ENCODE assay signal across 8 mouse cellular contexts in the genomic region with DNA sequence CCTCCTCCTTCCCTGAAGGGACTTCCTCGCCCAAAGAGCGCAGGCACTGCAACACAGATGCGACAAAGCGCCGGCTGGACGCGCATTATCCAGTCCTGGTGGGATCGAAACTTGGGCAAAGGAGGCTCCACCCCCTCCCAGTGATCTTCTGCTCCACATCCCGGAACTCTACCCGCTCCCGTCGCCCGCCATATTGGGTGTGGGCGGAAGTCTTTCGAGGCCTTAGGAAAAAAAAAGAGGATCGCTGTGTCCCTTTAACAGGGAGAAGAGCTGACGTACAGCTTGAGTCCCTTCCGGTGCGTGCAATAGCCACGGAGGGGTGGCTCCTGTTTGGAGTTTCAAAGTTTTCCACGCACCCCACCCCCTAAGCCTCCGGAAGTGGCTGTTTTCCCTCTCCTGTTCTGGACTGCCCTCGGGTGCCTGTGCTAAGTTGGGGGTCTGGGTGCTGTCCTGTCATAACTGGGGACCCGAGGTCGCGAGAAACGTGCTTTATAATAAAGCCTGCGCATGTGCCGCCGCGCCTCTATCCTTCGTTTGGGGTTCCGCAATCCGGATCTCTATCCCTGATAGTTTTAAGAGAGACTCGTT. TPM values are rescaled to one million over a fixed set of nuclear protein-coding genes. Genes with fewer than 3 reads are reported as not detected.
DNase-seq lines count a peak whose midpoint lies in the region; ATAC-seq and TF ChIP-seq lines count a peak whose summit lies in the region.

No protein-coding gene starts in this region.

- H3K4me1 ChIP-seq in cortical plate, adult 2 months (ENCODE audit: control insufficient read depth, insufficient read depth, low read length), result peaks cover 2% of the 10 kb centered on the region; the same call in 1 of the 2 replicates

- peak; percentile 69 for TF ChIP-seq POLR2A in cortical plate, adult 2 months (IDR thresholded peaks at IDR 0.05; ENCODE audit: extremely low read depth, insufficient read depth, low read length)

- ATAC-seq in activated CD4-positive, CD25-positive, alpha-beta regulatory T cell, adult 4 months, result peak; percentile 46
- peak; percentile 60 for ATAC-seq in inflammation-experienced regulatory T-cells, adult 6 months
- peak; percentile 71 for ATAC-seq in megakaryocyte-erythroid progenitor cell, adult 5-6 weeks (replicated peaks; ENCODE audit: low FRiP score, low TSS enrichment, poor library complexity, severe bottlenecking)

- peak overlapping the region; percentile 76 for H3K27ac ChIP-seq in cortical plate, adult 2 months (ENCODE audit: insufficient read depth, low read length)

- intact Hi-C loops in left cerebral cortex, postnatal 10 days (cut with DNase I), result no loop called here

- H3K4me3 ChIP-seq in cortical plate, adult 2 months (ENCODE audit: insufficient read depth, low read length), result peak overlapping the region; percentile 66

- no peak for TF ChIP-seq CTCF in cortical plate, adult 2 months (IDR thresholded peaks at IDR 0.05; ENCODE audit: extremely low read depth, insufficient read depth, low read length)

- DNase-seq in gastrocnemius, adult 8-10 months (ENCODE audit: low spot score in 2 of 2), result peak; percentile 92 to 93
- peak; percentile 93 to 95 for DNase-seq in left cerebral cortex, postnatal 10 days (ENCODE audit: extremely low spot score in 1 of 2, low spot score in 2 of 2)
- DNase-seq in right cerebral cortex, postnatal 25 days, result peak; percentile 92
- peak; percentile 91 to 92 for DNase-seq in urinary bladder, postnatal 4 days (ENCODE audit: low spot score in 2 of 2)

RNA-seq across cellular contexts. Expression of gene Gpr137, which starts 9.2 kb away (rescaled TPM):
- polyA plus RNA-seq in activated CD4-positive, CD25-positive, alpha-beta regulatory T cell, adult 4 months (2017; shearing (Covaris generic)), result 10 to 100 TPM in 1 of 2 experiments, 1 to 10 TPM in 1; 9.8 to 11.5 TPM
- 117 and 121 TPM in 2 replicates for polyA plus RNA-seq in cortical plate, adult 2 months (2012; rRNA removed)
- total RNA-seq in gastrocnemius, adult 8-10 months (2022), result 10 to 100 TPM in 2 of 4 experiments, 1 to 10 TPM in 2; 9.1 to 10.9 (median 10.0) TPM
- 10 to 100 TPM in 1 of 3 experiments, 1 to 10 TPM in 2; 4.6 to 13.0 (median 9.1) TPM for polyA plus RNA-seq in inflammation-experienced regulatory T-cells, adult 6 months (2017; shearing (Covaris generic))
- 10 to 100 TPM; 78.7 to 79.5 TPM for total RNA-seq in left cerebral cortex, postnatal 10 days (2021)
- total RNA-seq in megakaryocyte-erythroid progenitor cell, adult 5-6 weeks (2014; fragmentation: Nextera tagmentation), result 8.0 and 16.1 TPM in 2 replicates
- 7.0 and 15.7 TPM in 2 replicates for total RNA-seq in megakaryocyte-erythroid progenitor cell, adult 5-6 weeks (2017)

RNA-seq across cellular contexts. Expression of gene Bad, which starts 9.8 kb away (rescaled TPM):
- polyA plus RNA-seq in activated CD4-positive, CD25-positive, alpha-beta regulatory T cell, adult 4 months (2017; shearing (Covaris generic)), result 10 to 100 TPM; 42.6 to 60.5 TPM
- polyA plus RNA-seq in cortical plate, adult 2 months (2012; rRNA removed), result 60.4 and 66.3 TPM in 2 replicates
- 10 to 100 TPM in 2 of 4 experiments, 1 to 10 TPM in 2; 8.2 to 11.8 (median 10.6) TPM for total RNA-seq in gastrocnemius, adult 8-10 months (2022)
- polyA plus RNA-seq in inflammation-experienced regulatory T-cells, adult 6 months (2017; shearing (Covaris generic)), result 10 to 100 TPM; 42.9 to 55.0 (median 47.6) TPM
- total RNA-seq in left cerebral cortex, postnatal 10 days (2021), result 10 to 100 TPM; 40.4 to 42.8 TPM
- total RNA-seq in megakaryocyte-erythroid progenitor cell, adult 5-6 weeks (2014; fragmentation: Nextera tagmentation), result 17.5 and 20.6 TPM in 2 replicates
- 29.0 and 39.2 TPM in 2 replicates for total RNA-seq in megakaryocyte-erythroid progenitor cell, adult 5-6 weeks (2017)

RNA-seq across cellular contexts. Expression of gene Kcnk4, which starts 17.2 kb away (rescaled TPM):
- polyA plus RNA-seq in activated CD4-positive, CD25-positive, alpha-beta regulatory T cell, adult 4 months (2017; shearing (Covaris generic)), result not detected
- polyA plus RNA-seq in cortical plate, adult 2 months (2012; rRNA removed), result 57.1 and 59.0 TPM in 2 replicates
- not detected for total RNA-seq in gastrocnemius, adult 8-10 months (2022)
- polyA plus RNA-seq in inflammation-experienced regulatory T-cells, adult 6 months (2017; shearing (Covaris generic)), result not detected
- total RNA-seq in left cerebral cortex, postnatal 10 days (2021), result 10 to 100 TPM; 36.6 to 38.1 TPM
- not detected in 2 replicates for total RNA-seq in megakaryocyte-erythroid progenitor cell, adult 5-6 weeks (2014; fragmentation: Nextera tagmentation)
- total RNA-seq in megakaryocyte-erythroid progenitor cell, adult 5-6 weeks (2017), result not detected in 2 replicates

RNA-seq across cellular contexts. Expression of gene Ppp1r14b, which starts 23.3 kb away (rescaled TPM):
- polyA plus RNA-seq in activated CD4-positive, CD25-positive, alpha-beta regulatory T cell, adult 4 months (2017; shearing (Covaris generic)), result 10 to 100 TPM; 14.2 to 26.1 TPM
- polyA plus RNA-seq in cortical plate, adult 2 months (2012; rRNA removed), result 48.3 and 49.4 TPM in 2 replicates
- 100 to 1,000 TPM; 144 to 194 (median 165) TPM for total RNA-seq in gastrocnemius, adult 8-10 months (2022)
- 10 to 100 TPM; 18.2 to 35.2 (median 29.7) TPM for polyA plus RNA-seq in inflammation-experienced regulatory T-cells, adult 6 months (2017; shearing (Covaris generic))
- 10 to 100 TPM; 97.2 to 98.4 TPM for total RNA-seq in left cerebral cortex, postnatal 10 days (2021)
- 316 and 412 TPM in 2 replicates for total RNA-seq in megakaryocyte-erythroid progenitor cell, adult 5-6 weeks (2014; fragmentation: Nextera tagmentation)
- 174 and 192 TPM in 2 replicates for total RNA-seq in megakaryocyte-erythroid progenitor cell, adult 5-6 weeks (2017)

RNA-seq across cellular contexts. Expression of gene Plcb3, which starts 24.8 kb away (rescaled TPM):
- polyA plus RNA-seq in activated CD4-positive, CD25-positive, alpha-beta regulatory T cell, adult 4 months (2017; shearing (Covaris generic)), result 1 to 10 TPM; 3.2 to 5.1 TPM
- 17.4 and 18.4 TPM in 2 replicates for polyA plus RNA-seq in cortical plate, adult 2 months (2012; rRNA removed)
- total RNA-seq in gastrocnemius, adult 8-10 months (2022), result 10 to 100 TPM in 1 of 4 experiments, 1 to 10 TPM in 3; 7.0 to 10.9 (median 9.4) TPM
- polyA plus RNA-seq in inflammation-experienced regulatory T-cells, adult 6 months (2017; shearing (Covaris generic)), result 1 to 10 TPM; 2.8 to 4.3 (median 3.6) TPM
- 10 to 100 TPM; 11.2 to 11.6 TPM for total RNA-seq in left cerebral cortex, postnatal 10 days (2021)
- total RNA-seq in megakaryocyte-erythroid progenitor cell, adult 5-6 weeks (2014; fragmentation: Nextera tagmentation), result 12.1 and 18.6 TPM in 2 replicates
- total RNA-seq in megakaryocyte-erythroid progenitor cell, adult 5-6 weeks (2017), result 4.3 and 4.8 TPM in 2 replicates

Comparison
In these comparisons a context has a peak if more than half of its experiments do, and no peak if none do; other contexts are left out.
1. Peak in every context shown above with its lines: DNase-seq, ATAC-seq, H3K4me3 ChIP-seq and H3K27ac ChIP-seq.
2. RNA of gene Gpr137, which starts 9.2 kb away (total RNA-seq): 78.7 to 79.5 TPM in left cerebral cortex, postnatal 10 days; 7.0 to 16.1 TPM in megakaryocyte-erythroid progenitor cell, adult 5-6 weeks and 9.1 to 10.9 TPM in gastrocnemius, adult 8-10 months; every median in the first group is over 4 times any median in the second.
3. RNA of gene Kcnk4, which starts 17.2 kb away (total RNA-seq): 36.6 to 38.1 TPM in left cerebral cortex, postnatal 10 days; not detected in gastrocnemius, adult 8-10 months and not detected in megakaryocyte-erythroid progenitor cell, adult 5-6 weeks; every median in the first group is over 10 times any median in the second.